8 mouse cellular contexts compared by ENCODE assay signal in genomic region chr13:81691606-81692005, GRCm38 (mm10). TPM values are rescaled to one million over a fixed set of nuclear protein-coding genes. Genes with fewer than 3 reads are reported as not detected.
DNase-seq lines count a peak whose midpoint lies in the region; ATAC-seq and TF ChIP-seq lines count a peak whose summit lies in the region.

No protein-coding gene starts in this region.

- peaks cover 4% of the 10 kb centered on the region for H3K4me1 ChIP-seq in ES-Bruce4 (ENCODE audit: control insufficient read depth, insufficient read depth, low read length)
- H3K4me1 ChIP-seq in embryonic facial prominence, embryonic 14.5 days (ENCODE audit: control insufficient read depth, insufficient read depth, low read length) = no peaks in the 10 kb centered on the region
- H3K4me1 ChIP-seq in hindbrain, postnatal 0 days (ENCODE audit: insufficient read depth, low read length) = no peaks in the 10 kb centered on the region
- no peaks in the 10 kb centered on the region for H3K4me1 ChIP-seq in midbrain, postnatal 0 days (ENCODE audit: insufficient read depth, low read length)

- no peak overlapping the region for H3K9ac ChIP-seq in ES-Bruce4 (ENCODE audit: low read depth, poor library complexity, severe bottlenecking)
- H3K9ac ChIP-seq in embryonic facial prominence, embryonic 14.5 days (ENCODE audit: low read depth, low read length) = no peak overlapping the region
- no peak overlapping the region for H3K9ac ChIP-seq in hindbrain, postnatal 0 days (replicated peaks; ENCODE audit: low read length)
- H3K9ac ChIP-seq in midbrain, postnatal 0 days (replicated peaks; ENCODE audit: low read length, poor library complexity, severe bottlenecking) = no peak overlapping the region

- no peak overlapping the region for H3K4me2 ChIP-seq in embryonic facial prominence, embryonic 14.5 days (ENCODE audit: low read depth, low read length)
- H3K4me2 ChIP-seq in hindbrain, postnatal 0 days (ENCODE audit: low read depth, low read length) = no peak overlapping the region
- no peak overlapping the region for H3K4me2 ChIP-seq in midbrain, postnatal 0 days (ENCODE audit: low read depth, low read length, poor library complexity, severe bottlenecking)

- H3K4me3 ChIP-seq in ES-Bruce4 (ENCODE audit: low read depth, low read length) = no peak overlapping the region
- H3K4me3 ChIP-seq in embryonic facial prominence, embryonic 14.5 days (ENCODE audit: low read depth, low read length) = no peak overlapping the region
- H3K4me3 ChIP-seq in hindbrain, postnatal 0 days (ENCODE audit: low read length) = no peak overlapping the region
- H3K4me3 ChIP-seq in midbrain, postnatal 0 days (ENCODE audit: low read depth, low read length) = no peak overlapping the region

- 60% methylated on average over 9 of the region's 9 CpGs for WGBS in embryonic facial prominence, embryonic 14.5 days
- WGBS in hindbrain, postnatal 0 days = 39% methylated on average over 9 of the region's 9 CpGs
- WGBS in midbrain, postnatal 0 days = 56% methylated on average over 9 of the region's 9 CpGs

- H3K36me3 ChIP-seq in ES-Bruce4 (ENCODE audit: control insufficient read depth, insufficient read depth, low read length, poor library complexity, severe bottlenecking) = 0 out of 2 replicates have a peak, but pooled peaks cover 4% of the 10 kb centered on the region
- H3K36me3 ChIP-seq in embryonic facial prominence, embryonic 14.5 days (ENCODE audit: control insufficient read depth, insufficient read depth, low read length) = no peaks in the 10 kb centered on the region
- no peaks in the 10 kb centered on the region for H3K36me3 ChIP-seq in hindbrain, postnatal 0 days (ENCODE audit: insufficient read depth, low read length)
- H3K36me3 ChIP-seq in midbrain, postnatal 0 days (ENCODE audit: insufficient read depth, low read length) = no peaks in the 10 kb centered on the region

- TF ChIP-seq EP300 in ES-Bruce4 (IDR thresholded peaks at IDR 0.05; ENCODE audit: insufficient read depth, low read depth, low read length) = peak; percentile 74

- H3K27ac ChIP-seq in ES-Bruce4 (ENCODE audit: insufficient read depth, low read length) = peak overlapping the region; percentile 74
- H3K27ac ChIP-seq in embryonic facial prominence, embryonic 14.5 days (replicated peaks; ENCODE audit: low read depth, low read length) = no peak overlapping the region
- H3K27ac ChIP-seq in hindbrain, postnatal 0 days = no peak overlapping the region
- no peak overlapping the region for H3K27ac ChIP-seq in midbrain, postnatal 0 days (ENCODE audit: low read depth, low read length)

- no peaks in the 10 kb centered on the region for H3K9me3 ChIP-seq in ES-Bruce4 (replicated peaks; ENCODE audit: control insufficient read depth, insufficient read depth, low read length, poor library complexity, severe bottlenecking)
- no peaks in the 10 kb centered on the region for H3K9me3 ChIP-seq in embryonic facial prominence, embryonic 14.5 days (ENCODE audit: control insufficient read depth, low read length)
- H3K9me3 ChIP-seq in hindbrain, postnatal 0 days (ENCODE audit: low read length) = no peaks in the 10 kb centered on the region
- no peaks in the 10 kb centered on the region for H3K9me3 ChIP-seq in midbrain, postnatal 0 days (ENCODE audit: low read length)

- no peaks in the 10 kb centered on the region for H3K27me3 ChIP-seq in ES-Bruce4 (ENCODE audit: control insufficient read depth, insufficient read depth, low read length, poor library complexity, severe bottlenecking)
- H3K27me3 ChIP-seq in embryonic facial prominence, embryonic 14.5 days (replicated peaks; ENCODE audit: control insufficient read depth, insufficient read depth, low read length) = no peaks in the 10 kb centered on the region
- H3K27me3 ChIP-seq in hindbrain, postnatal 0 days (ENCODE audit: insufficient read depth, low read length) = no peaks in the 10 kb centered on the region
- no peaks in the 10 kb centered on the region for H3K27me3 ChIP-seq in midbrain, postnatal 0 days (ENCODE audit: insufficient read depth, low read length)

- peak; percentile 88 for ATAC-seq in frontal cortex, adult (ENCODE audit: low TSS enrichment)
- ATAC-seq in embryonic facial prominence, embryonic 14.5 days (ENCODE audit: low read depth) = no peak
- peak; percentile 53; the same call in 1 of the 2 replicates for ATAC-seq in hindbrain, postnatal 0 days
- peak; percentile 38; the same call in 1 of the 2 replicates for ATAC-seq in midbrain, postnatal 0 days (ENCODE audit: low FRiP score)

- TF ChIP-seq CTCF in ES-Bruce4 (IDR thresholded peaks at IDR 0.05; ENCODE audit: low read depth, low read length) = no peak
- TF ChIP-seq CTCF in hindbrain, postnatal 0 days (IDR thresholded peaks at IDR 0.05; ENCODE audit: low read depth) = no peak
- TF ChIP-seq CTCF in midbrain, postnatal 0 days (IDR thresholded peaks at IDR 0.05) = no peak

- no peak for TF ChIP-seq POLR2A in ES-Bruce4 (IDR thresholded peaks at IDR 0.05; ENCODE audit: insufficient read depth, low read length)

- no peak for DNase-seq in frontal cortex, postnatal 36 days (ENCODE audit: low spot score in 2 of 2)
- peak; percentile 22 for DNase-seq in embryonic facial prominence, embryonic 14.5 days (ENCODE audit: low spot score)
- DNase-seq in hindbrain, postnatal 0 days (ENCODE audit: low spot score) = peak; percentile 52
- peak; percentile 60 for DNase-seq in midbrain, postnatal 0 days (ENCODE audit: low spot score)
- DNase-seq in cerebellum, adult 11 months = no peak
- no peak for DNase-seq in gastrocnemius, adult 18-20 months (ENCODE audit: low spot score)

RNA-seq across cellular contexts. Expression of gene Polr3g, which starts 19.2 kb away (rescaled TPM):
- polyA plus RNA-seq in ES-Bruce4 (2011; ENCODE audit: insufficient read depth, insufficient read length, low read depth, missing spikeins) = 60.2 and 61.9 TPM in 2 replicates
- 18.8 and 19.5 TPM in 2 replicates for polyA plus RNA-seq in embryonic facial prominence, embryonic 14.5 days (2014; fragmentation: Nextera tagmentation; extraction: Ambion mirVana)
- total RNA-seq in hindbrain, postnatal 0 days (2014; rRNA removed) = 4.2 and 5.5 TPM in 2 replicates
- 3.9 and 7.8 TPM in 2 replicates for polyA plus RNA-seq in hindbrain, postnatal 0 days (2015; fragmentation: Nextera tagmentation; extraction: Ambion mirVana)
- 3.0 and 9.6 TPM in 2 replicates for total RNA-seq in midbrain, postnatal 0 days (2014; rRNA removed)
- polyA plus RNA-seq in midbrain, postnatal 0 days (2015; fragmentation: Nextera tagmentation; extraction: Ambion mirVana) = 3.2 and 3.9 TPM in 2 replicates
- total RNA-seq in gastrocnemius, adult 18-20 months (2021) = 1 to 10 TPM; 1.5 to 1.8 TPM

RNA-seq across cellular contexts. Expression of gene Mblac2, which starts 19.5 kb away (rescaled TPM):
- polyA plus RNA-seq in ES-Bruce4 (2011; ENCODE audit: insufficient read depth, insufficient read length, low read depth, missing spikeins) = 2.3 and 2.6 TPM in 2 replicates
- polyA plus RNA-seq in embryonic facial prominence, embryonic 14.5 days (2014; fragmentation: Nextera tagmentation; extraction: Ambion mirVana) = 8.9 and 9.0 TPM in 2 replicates
- 33.2 and 38.2 TPM in 2 replicates for total RNA-seq in hindbrain, postnatal 0 days (2014; rRNA removed)
- polyA plus RNA-seq in hindbrain, postnatal 0 days (2015; fragmentation: Nextera tagmentation; extraction: Ambion mirVana) = 64.7 and 67.7 TPM in 2 replicates
- 35.1 and 36.0 TPM in 2 replicates for total RNA-seq in midbrain, postnatal 0 days (2014; rRNA removed)
- polyA plus RNA-seq in midbrain, postnatal 0 days (2015; fragmentation: Nextera tagmentation; extraction: Ambion mirVana) = 63.9 and 67.0 TPM in 2 replicates
- total RNA-seq in gastrocnemius, adult 18-20 months (2021) = 1 to 10 TPM; 1.7 to 1.8 TPM

RNA-seq across cellular contexts. Expression of gene Lysmd3, which starts 34.1 kb away (rescaled TPM):
- polyA plus RNA-seq in ES-Bruce4 (2011; ENCODE audit: insufficient read depth, insufficient read length, low read depth, missing spikeins) = 21.0 and 28.7 TPM in 2 replicates
- 34.7 and 36.7 TPM in 2 replicates for polyA plus RNA-seq in embryonic facial prominence, embryonic 14.5 days (2014; fragmentation: Nextera tagmentation; extraction: Ambion mirVana)
- total RNA-seq in hindbrain, postnatal 0 days (2014; rRNA removed) = 12.8 and 48.7 TPM in 2 replicates
- polyA plus RNA-seq in hindbrain, postnatal 0 days (2015; fragmentation: Nextera tagmentation; extraction: Ambion mirVana) = 10.3 and 12.5 TPM in 2 replicates
- 15.6 and 27.1 TPM in 2 replicates for total RNA-seq in midbrain, postnatal 0 days (2014; rRNA removed)
- 11.2 and 13.7 TPM in 2 replicates for polyA plus RNA-seq in midbrain, postnatal 0 days (2015; fragmentation: Nextera tagmentation; extraction: Ambion mirVana)
- total RNA-seq in gastrocnemius, adult 18-20 months (2021) = 1 to 10 TPM; 5.1 to 5.6 TPM

RNA-seq across cellular contexts. Expression of gene Adgrv1, which starts 58.7 kb away (rescaled TPM):
- polyA plus RNA-seq in ES-Bruce4 (2011; ENCODE audit: insufficient read depth, insufficient read length, low read depth, missing spikeins) = 11.3 and 14.2 TPM in 2 replicates
- polyA plus RNA-seq in embryonic facial prominence, embryonic 14.5 days (2014; fragmentation: Nextera tagmentation; extraction: Ambion mirVana) = 0.61 and 1.6 TPM in 2 replicates
- total RNA-seq in hindbrain, postnatal 0 days (2014; rRNA removed) = 7.8 and 10.3 TPM in 2 replicates
- 4.2 and 5.4 TPM in 2 replicates for polyA plus RNA-seq in hindbrain, postnatal 0 days (2015; fragmentation: Nextera tagmentation; extraction: Ambion mirVana)
- 6.8 and 13.2 TPM in 2 replicates for total RNA-seq in midbrain, postnatal 0 days (2014; rRNA removed)
- polyA plus RNA-seq in midbrain, postnatal 0 days (2015; fragmentation: Nextera tagmentation; extraction: Ambion mirVana) = 2.7 and 3.9 TPM in 2 replicates
- under 1 TPM in 1 of 2 experiments, not detected in 1; 0.14 TPM for total RNA-seq in gastrocnemius, adult 18-20 months (2021)

Comparison
In these comparisons a context has a peak if more than half of its experiments do, and no peak if none do; other contexts are left out.
1. DNase-seq: peak in embryonic facial prominence, embryonic 14.5 days (single experiment), hindbrain, postnatal 0 days (single experiment) and midbrain, postnatal 0 days (single experiment); none in frontal cortex, postnatal 36 days (0 of 2), cerebellum, adult 11 months (single experiment) and gastrocnemius, adult 18-20 months (single experiment).